Mouse (Mus musculus) cerebellum, adult 2 months (tissue): ENCODE data around the gene Pipox. TPM values are rescaled to one million over a fixed set of nuclear protein-coding genes. Genes with fewer than 3 reads are reported as not detected.

Experiments
- DNase-seq, 2 experiments: peaks; one replicate each; pipeline ENCODE4 v3.0.0; 2021
- H3K27ac ChIP-seq: fragments of 200-500 bp; 2 replicates; pipeline ENCODE4 v1.5.1; 2012; ENCODE audit warnings: low read length, control low read depth, inconsistent platforms; ENCODE audit not compliant: insufficient read depth
- H3K27me3 ChIP-seq: fragments of 200-500 bp; 2 replicates; pipeline ENCODE4 v1.6.1; 2012; ENCODE audit warnings: inconsistent platforms, mild to moderate bottlenecking, low read length, moderate library complexity; ENCODE audit not compliant: control insufficient read depth, insufficient read depth
- H3K4me1 ChIP-seq: fragments of 200-500 bp; 2 replicates; pipeline ENCODE4 v1.6.1; 2011; ENCODE audit warnings: low read length; ENCODE audit not compliant: control insufficient read depth, insufficient read depth
- H3K4me3 ChIP-seq: fragments of 200-500 bp; replicated peaks from 2 replicates; pipeline ENCODE3; 2011; ENCODE audit warnings: mild to moderate bottlenecking, low read depth, low read length, control low read depth; ENCODE audit not compliant: insufficient read depth
- CTCF ChIP-seq: fragments of 200-500 bp; IDR thresholded peaks from 2 replicates; pipeline ENCODE4 v1.5.1; 2011; ENCODE audit warnings: low read depth, mild to moderate bottlenecking, control low read depth, low read length, moderate library complexity, borderline replicate concordance; ENCODE audit not compliant: insufficient read depth
- POLR2A ChIP-seq: fragments of 200-500 bp; IDR thresholded peaks from 2 replicates; pipeline ENCODE4 v1.6.1; 2011; ENCODE audit warnings: low read length, control low read depth, borderline replicate concordance; ENCODE audit not compliant: insufficient read depth
- WGBS: fragments of 180-500 bp; shearing (Covaris S2); methylation state at CpG from one replicate; pipeline ENCODE4 v1.1.7; 2018; 5-methylcytosine and 5-hydroxymethylcytosine counted together
- polyA plus RNA-seq: library from polyadenylated mRNA; depleted of rRNA; stranded (reverse); fragments of >200 nt; gene quantifications from 2 replicates; pipeline ENCODE4 v1.2.3, GENCODE M21; 2012

Gene Pipox
- polyA plus RNA-seq, 1 experiment: 9.0 TPM

GRCm38 (mm10) chr11:77887373-77887960, 6.4 kb downstream of the Pipox start:
- Histone ChIP-seq H3K4me1 (peaks cover 3% of the 10 kb centered on the region; the same call in 1 of the 2 replicates), H3K27ac (no peak overlapping the region), H3K27me3 (no peaks in the 10 kb centered on the region), H3K4me3 (no peak overlapping the region)
- no peak for TF ChIP-seq POLR2A
- TF ChIP-seq CTCF: no peak
- DNase-seq: no peak
- WGBS: 68% methylated on average over 17 of the region's 17 CpGs

GRCm38 (mm10) chr11:77885246-77885575, 8.7 kb downstream of the Pipox start:
- no peak overlapping the region for H3K27ac ChIP-seq
- WGBS: 63% methylated on average over 8 of the region's 8 CpGs
- H3K27me3 ChIP-seq: no peaks in the 10 kb centered on the region
- H3K4me1 ChIP-seq: no peaks in the 10 kb centered on the region
- H3K4me3 ChIP-seq: no peak overlapping the region
- TF ChIP-seq CTCF (no peak), POLR2A (no peak)
- DNase-seq: no peak

- 71% methylated on average over 10 of the region's 10 CpGs for WGBS
- no peaks in the 10 kb centered on the region for H3K4me1 ChIP-seq
- no peak overlapping the region for H3K27ac ChIP-seq
- H3K27me3 ChIP-seq: no peaks in the 10 kb centered on the region
- no peak for DNase-seq
- no peak overlapping the region for H3K4me3 ChIP-seq
- TF ChIP-seq POLR2A (no peak), CTCF (no peak)
These were observed 9.2 kb downstream of the Pipox start for GRCm38 (mm10) chr11:77884524-77885245.

GRCm38 (mm10) chr11:77876760-77877148, 17.1 kb downstream of the Pipox start:
- no peaks in the 10 kb centered on the region for H3K27me3 ChIP-seq
- peak overlapping the region; percentile 82; the same call in 1 of the 2 replicates for H3K27ac ChIP-seq
- WGBS: 69% methylated on average over 11 of the region's 11 CpGs
- peaks cover 34% of the 10 kb centered on the region for H3K4me1 ChIP-seq
- DNase-seq: no peak
- TF ChIP-seq POLR2A (no peak), CTCF (no peak)
- no peak overlapping the region for H3K4me3 ChIP-seq

- no peaks in the 10 kb centered on the region for H3K27me3 ChIP-seq
- H3K27ac ChIP-seq: peak overlapping the region; percentile 82
- peaks cover 39% of the 10 kb centered on the region for H3K4me1 ChIP-seq
- DNase-seq: peak; percentile 69 to 75
- H3K4me3 ChIP-seq: no peak overlapping the region
- WGBS: 16% methylated on average over 26 of the region's 26 CpGs
- no peak for TF ChIP-seq CTCF
- no peak for TF ChIP-seq POLR2A
These were observed 17.8 kb downstream of the Pipox start for GRCm38 (mm10) chr11:77875847-77876759.

GRCm38 (mm10) chr11:77875269-77875668, 18.6 kb downstream of the Pipox start:
- no peaks in the 10 kb centered on the region for H3K27me3 ChIP-seq
- no peak for TF ChIP-seq CTCF
- no peak for TF ChIP-seq POLR2A
- no peak for DNase-seq
- H3K4me3 ChIP-seq: no peak overlapping the region
- no peak overlapping the region for H3K27ac ChIP-seq
- H3K4me1 ChIP-seq: peaks cover 46% of the 10 kb centered on the region
- 68% methylated on average over 5 of the region's 5 CpGs for WGBS

GRCm38 (mm10) chr11:77874685-77875231, 19.1 kb downstream of the Pipox start:
- Histone ChIP-seq H3K4me1 (peaks cover 46% of the 10 kb centered on the region), H3K27ac (no peak overlapping the region), H3K27me3 (no peaks in the 10 kb centered on the region), H3K4me3 (no peak overlapping the region)
- 52% methylated on average over 6 of the region's 6 CpGs for WGBS
- no peak for DNase-seq
- TF ChIP-seq CTCF (no peak), POLR2A (no peak)
